Comparison of ENCODE assay signal across 29 mouse cellular contexts in genomic region chr4:148938546-148938945, GRCm38 (mm10).
A peak's percentile ranks its signal among the peaks of the same experiment; 100 is the strongest.
DNase-seq lines count a peak whose midpoint lies in the region; ATAC-seq and TF ChIP-seq lines count a peak whose summit lies in the region.
"Had no signal": no experiment of that assay in that cellular context is flagged by ENCODE, and none has a peak within 500 bp of the region (broad histone marks: within the 10 kb centered on the region; RNA-seq: fewer than 3 reads in every experiment).

No protein-coding gene starts in this region.

- peaks cover 82% of the 10 kb centered on the region for H3K4me1 ChIP-seq in hindbrain, embryonic 10.5 days (replicated peaks)
- peaks cover 25% of the 10 kb centered on the region for H3K4me1 ChIP-seq in hindbrain, embryonic 11.5 days (replicated peaks; ENCODE audit: control insufficient read depth, insufficient read depth, low read length)
- H3K4me1 ChIP-seq in bone marrow, adult 2 months (ENCODE audit: control insufficient read depth, insufficient read depth, low read length): peaks cover 3% of the 10 kb centered on the region; the same call in 1 of the 2 replicates

- H3K27ac ChIP-seq in hindbrain, embryonic 10.5 days: peak overlapping the region; percentile 57
- H3K27ac ChIP-seq in hindbrain, embryonic 11.5 days (ENCODE audit: low read depth, low read length): no peak overlapping the region
- no peak overlapping the region for H3K27ac ChIP-seq in bone marrow, adult 2 months (ENCODE audit: control insufficient read depth, insufficient read depth, low read depth, low read length, poor library complexity)
- H3K27ac ChIP-seq: embryonic facial prominence, embryonic 13.5 days; hindbrain, embryonic 13.5 days; liver, embryonic 14.5 days; macrophage; midbrain, embryonic 15.5 days; neural tube, embryonic 15.5 days had no signal

- no peak for TF ChIP-seq CTCF in bone marrow, adult 2 months (IDR thresholded peaks at IDR 0.05; ENCODE audit: control insufficient read depth, insufficient read depth, low read length)

- H3K36me3 ChIP-seq in hindbrain, embryonic 10.5 days: peaks cover 74% of the 10 kb centered on the region
- H3K36me3 ChIP-seq in hindbrain, embryonic 11.5 days (ENCODE audit: control insufficient read depth, insufficient read depth, low read length): no peaks in the 10 kb centered on the region
- H3K36me3 ChIP-seq: embryonic facial prominence, embryonic 13.5 days; midbrain, embryonic 15.5 days; neural tube, embryonic 15.5 days had no signal

- WGBS in hindbrain, embryonic 10.5 days: 83% methylated on average over 26 of the region's 26 CpGs
- WGBS in hindbrain, embryonic 11.5 days: 84% methylated on average over 26 of the region's 26 CpGs
- WGBS in bone marrow, adult 2 months: 90% methylated on average over 26 of the region's 26 CpGs

- no peak overlapping the region for H3K4me2 ChIP-seq in hindbrain, embryonic 11.5 days (replicated peaks; ENCODE audit: low read depth, low read length)
- H3K4me2 ChIP-seq: embryonic facial prominence, embryonic 13.5 days; hindbrain, embryonic 13.5 days; midbrain, embryonic 15.5 days; neural tube, embryonic 15.5 days; stomach, embryonic 15.5 days had no signal

- H3K9me3 ChIP-seq in hindbrain, embryonic 10.5 days: no peaks in the 10 kb centered on the region
- no peaks in the 10 kb centered on the region for H3K9me3 ChIP-seq in hindbrain, embryonic 11.5 days (ENCODE audit: control insufficient read depth, low read length)
- H3K9me3 ChIP-seq: embryonic facial prominence, embryonic 13.5 days; hindbrain, embryonic 13.5 days; midbrain, embryonic 15.5 days; neural tube, embryonic 15.5 days; stomach, embryonic 15.5 days had no signal

- H3K4me3 ChIP-seq in hindbrain, embryonic 10.5 days: no peak overlapping the region
- no peak overlapping the region for H3K4me3 ChIP-seq in hindbrain, embryonic 11.5 days (ENCODE audit: low read depth, low read length)
- no peak overlapping the region for H3K4me3 ChIP-seq in bone marrow, adult 2 months (replicated peaks; ENCODE audit: control insufficient read depth, low read depth, low read length)
- H3K4me3 ChIP-seq: embryonic facial prominence, embryonic 13.5 days; hindbrain, embryonic 13.5 days; midbrain, embryonic 15.5 days; neural tube, embryonic 15.5 days; stomach, embryonic 15.5 days had no signal

- peak; percentile 69 for DNase-seq in adrenal gland, adult 2 months
- DNase-seq in adrenal gland, postnatal 4 days (ENCODE audit: low spot score in 2 of 2): no peak
- DNase-seq in hindbrain, embryonic 10.5 days (ENCODE audit: low spot score): no peak
- no peak for DNase-seq in hindbrain, embryonic 11.5 days (ENCODE audit: low spot score)
- peak; percentile 69 for DNase-seq in adrenal gland, adult 8-10 months
- DNase-seq in gastrocnemius, adult 8-10 months (ENCODE audit: low spot score in 2 of 2): no peak
- DNase-seq in left cerebral cortex, postnatal 14 days (ENCODE audit: low spot score in 2 of 2): no peak
- DNase-seq: cerebellum, adult 11 months; cerebellum, adult 9-11 months; embryo, embryonic 11 days; forebrain, postnatal 0 days; gastrocnemius, postnatal 10 days; kidney, adult 9 months; kidney, postnatal 10 days; layer of hippocampus, postnatal 36 days; liver; lung, adult 2 months; lung, postnatal 10 days; retina, postnatal 1 day; right cerebral cortex, postnatal 25 days had no signal

- intact Hi-C loops in left cerebral cortex, postnatal 14 days (cut with DNase I): no loop called here

- peaks cover 93% of the 10 kb centered on the region for H3K27me3 ChIP-seq in hindbrain, embryonic 10.5 days (ENCODE audit: insufficient read depth, poor library complexity, severe bottlenecking)
- H3K27me3 ChIP-seq in hindbrain, embryonic 11.5 days (ENCODE audit: control insufficient read depth, insufficient read depth, low read length): peaks cover 12% of the 10 kb centered on the region

- H3K9ac ChIP-seq in hindbrain, embryonic 11.5 days (ENCODE audit: low read depth, low read length): no peak overlapping the region
- H3K9ac ChIP-seq: embryonic facial prominence, embryonic 13.5 days; forebrain, postnatal 0 days; hindbrain, embryonic 13.5 days; liver, embryonic 14.5 days; midbrain, embryonic 15.5 days; neural tube, embryonic 15.5 days; stomach, embryonic 15.5 days had no signal

- ATAC-seq in hindbrain, embryonic 11.5 days (ENCODE audit: low FRiP score): no peak
- ATAC-seq: forebrain, postnatal 0 days; intestine, postnatal 0 days; midbrain, embryonic 15.5 days had no signal

- 0 out of 2 replicates have a peak, but pooled peaks have one; percentile 21 for TF ChIP-seq POLR2A in bone marrow, adult 2 months (IDR thresholded peaks at IDR 0.05; ENCODE audit: borderline replicate concordance, control insufficient read depth, low read depth, low read length)

Comparison
In these comparisons a context has a peak if more than half of its experiments do, and no peak if none do; other contexts are left out.
1. DNase-seq: peak in adrenal gland, adult 2 months (single experiment) and adrenal gland, adult 8-10 months (single experiment); none in adrenal gland, postnatal 4 days (0 of 2), hindbrain, embryonic 10.5 days (single experiment), hindbrain, embryonic 11.5 days (single experiment), gastrocnemius, adult 8-10 months (0 of 2) and left cerebral cortex, postnatal 14 days (0 of 2).